ENCODE assay signal across 35 mouse cellular contexts in genomic region chr6:17601526-17601925, GRCm38 (mm10).
"Had no signal": no experiment of that assay in that cellular context is flagged by ENCODE, and none has a peak within 500 bp of the region (broad histone marks: within the 10 kb centered on the region; RNA-seq: fewer than 3 reads in every experiment).

No protein-coding gene starts in this region.

- H3K4me1 ChIP-seq: heart, embryonic 10.5 days; heart, embryonic 12.5 days; heart, embryonic 13.5 days; heart, embryonic 15.5 days; hindbrain, embryonic 10.5 days; hindbrain, embryonic 12.5 days; hindbrain, embryonic 13.5 days; hindbrain, embryonic 15.5 days; intestine, embryonic 15.5 days had no signal

- H3K9me3 ChIP-seq: heart, embryonic 10.5 days; heart, embryonic 13.5 days; heart, embryonic 15.5 days; hindbrain, embryonic 13.5 days; hindbrain, embryonic 15.5 days; intestine, embryonic 15.5 days had no signal

- H3K27me3 ChIP-seq: heart, embryonic 12.5 days; heart, embryonic 13.5 days; heart, embryonic 15.5 days; hindbrain, embryonic 12.5 days; hindbrain, embryonic 13.5 days; hindbrain, embryonic 15.5 days; intestine, embryonic 15.5 days; kidney, embryonic 15.5 days had no signal

- H3K36me3 ChIP-seq: heart, embryonic 10.5 days; heart, embryonic 12.5 days; heart, embryonic 13.5 days; heart, embryonic 15.5 days; hindbrain, embryonic 10.5 days; hindbrain, embryonic 12.5 days; hindbrain, embryonic 13.5 days; hindbrain, embryonic 15.5 days; intestine, embryonic 15.5 days; kidney, embryonic 15.5 days had no signal

- H3K4me2 ChIP-seq: heart, embryonic 11.5 days; heart, embryonic 12.5 days; heart, embryonic 13.5 days; heart, embryonic 15.5 days; hindbrain, embryonic 12.5 days; hindbrain, embryonic 13.5 days; hindbrain, embryonic 14.5 days; hindbrain, embryonic 15.5 days; intestine, embryonic 15.5 days; kidney, embryonic 15.5 days had no signal

- H3K9ac ChIP-seq: heart, embryonic 12.5 days; heart, embryonic 13.5 days; heart, embryonic 15.5 days; hindbrain, embryonic 12.5 days; hindbrain, embryonic 13.5 days; hindbrain, embryonic 14.5 days; hindbrain, embryonic 15.5 days; intestine, embryonic 15.5 days; kidney, embryonic 15.5 days had no signal

- H3K27ac ChIP-seq: heart, embryonic 10.5 days; heart, embryonic 13.5 days; heart, embryonic 15.5 days; hindbrain, embryonic 10.5 days; hindbrain, embryonic 12.5 days; hindbrain, embryonic 13.5 days; hindbrain, embryonic 14.5 days; hindbrain, embryonic 15.5 days; hindbrain, postnatal 0 days; intestine, embryonic 15.5 days; kidney, embryonic 15.5 days; kidney, postnatal 0 days; layer of hippocampus, adult 2 months; left cerebral cortex, adult 2 months had no signal

- H3K4me3 ChIP-seq: heart, embryonic 10.5 days; heart, embryonic 12.5 days; heart, embryonic 13.5 days; heart, embryonic 15.5 days; hindbrain, embryonic 10.5 days; hindbrain, embryonic 12.5 days; hindbrain, embryonic 13.5 days; hindbrain, embryonic 15.5 days; intestine, embryonic 15.5 days; kidney, embryonic 15.5 days; layer of hippocampus, adult 2 months; left cerebral cortex, adult 2 months had no signal

- DNase-seq: heart, postnatal 10 days; heart, postnatal 14 days; heart, postnatal 36 days; heart, postnatal 4 days; kidney, adult 11 months; kidney, adult 18-20 months; kidney, adult 2 months; kidney, adult 8-10 months; kidney, adult 9 months; kidney, postnatal 10 days; kidney, postnatal 14 days; kidney, postnatal 25 days; kidney, postnatal 36 days; kidney, postnatal 4 days; layer of hippocampus, postnatal 36 days had no signal

- ATAC-seq: hindbrain, embryonic 16.5 days; hindbrain, postnatal 0 days; inflammation-experienced regulatory T-cells, adult 6 months; intestine, embryonic 15.5 days; intestine, embryonic 16.5 days; intestine, postnatal 0 days had no signal
